ENCODE assay signal across 21 mouse cellular contexts in genomic region chr4:149794010-149794338, GRCm38 (mm10). TPM values are rescaled to one million over a fixed set of nuclear protein-coding genes. Genes with fewer than 3 reads are reported as not detected.
DNase-seq lines count a peak whose midpoint lies in the region; ATAC-seq and TF ChIP-seq lines count a peak whose summit lies in the region.
"Had no signal": no experiment of that assay in that cellular context is flagged by ENCODE, and none has a peak within 500 bp of the region (broad histone marks: within the 10 kb centered on the region; RNA-seq: fewer than 3 reads in every experiment).

No protein-coding gene starts in this region.

- ATAC-seq in kidney, embryonic 16.5 days (ENCODE audit: low FRiP score, low TSS enrichment), result peak; percentile 37; the same call in 1 of the 2 replicates
- ATAC-seq in liver, postnatal 0 days, result peak; percentile 60
- ATAC-seq: inflammation-experienced regulatory T-cells, adult 6 months had no signal

- no peak overlapping the region for H3K27ac ChIP-seq in kidney, embryonic 16.5 days (ENCODE audit: low read length)
- no peak overlapping the region for H3K27ac ChIP-seq in embryonic facial prominence, embryonic 10.5 days (replicated peaks)
- H3K27ac ChIP-seq in liver, postnatal 0 days (ENCODE audit: low read depth), result peak overlapping the region; percentile 90
- H3K27ac ChIP-seq: layer of hippocampus, adult 2 months; left cerebral cortex, adult 2 months; neural tube, embryonic 15.5 days had no signal

- TF ChIP-seq CTCF in liver, postnatal 0 days (IDR thresholded peaks at IDR 0.05; ENCODE audit: low read depth), result no peak

- DNase-seq in kidney, postnatal 10 days, result no peak
- peak; percentile 61 for DNase-seq in embryonic facial prominence, embryonic 10.5 days (ENCODE audit: low spot score)
- DNase-seq in forelimb bud, embryonic 11.5 days (ENCODE audit: low read depth, low spot score), result peak; percentile 28
- DNase-seq in liver, postnatal 0 days, result peak; percentile 78
- no peak for DNase-seq in natural killer cell, adult 2 months (ENCODE audit: low spot score in 2 of 2)
- DNase-seq in spleen, postnatal 10 days (ENCODE audit: low spot score in 2 of 2), result no peak
- DNase-seq in layer of hippocampus, adult 11-12 months (ENCODE audit: low spot score), result no peak
- DNase-seq: adrenal gland, adult 2 months; cerebellum, adult 18-20 months; gastrocnemius, postnatal 36 days; lung, postnatal 14 days; right cerebral cortex, adult 18-20 months; thymus, adult 2 months had no signal

- no peaks in the 10 kb centered on the region for H3K27me3 ChIP-seq in kidney, embryonic 16.5 days (ENCODE audit: insufficient read depth, low read length)
- no peaks in the 10 kb centered on the region for H3K27me3 ChIP-seq in embryonic facial prominence, embryonic 10.5 days (replicated peaks; ENCODE audit: low read depth, poor library complexity, severe bottlenecking)
- H3K27me3 ChIP-seq in liver, postnatal 0 days (ENCODE audit: insufficient read depth, low read length), result no peaks in the 10 kb centered on the region
- H3K27me3 ChIP-seq: heart, embryonic 12.5 days; neural tube, embryonic 15.5 days had no signal

- no peak; the same call in 1 of the 2 replicates for TF ChIP-seq EP300 in liver, postnatal 0 days (IDR thresholded peaks at IDR 0.05; ENCODE audit: low read depth)

- H3K36me3 ChIP-seq in kidney, embryonic 16.5 days (ENCODE audit: insufficient read depth, low read length), result no peaks in the 10 kb centered on the region
- H3K36me3 ChIP-seq in embryonic facial prominence, embryonic 10.5 days (replicated peaks), result no peaks in the 10 kb centered on the region
- H3K36me3 ChIP-seq in liver, postnatal 0 days (replicated peaks; ENCODE audit: insufficient read depth, low read length), result no peaks in the 10 kb centered on the region
- H3K36me3 ChIP-seq: G1E; heart, embryonic 12.5 days; neural tube, embryonic 15.5 days had no signal

- no peak overlapping the region for H3K9ac ChIP-seq in kidney, embryonic 16.5 days (replicated peaks; ENCODE audit: low read length)
- no peak overlapping the region for H3K9ac ChIP-seq in liver, postnatal 0 days (replicated peaks)
- H3K9ac ChIP-seq: heart, embryonic 12.5 days; neural tube, embryonic 15.5 days had no signal

- H3K4me1 ChIP-seq in kidney, embryonic 16.5 days (ENCODE audit: insufficient read depth, low read length), result peaks cover 30% of the 10 kb centered on the region
- H3K4me1 ChIP-seq in embryonic facial prominence, embryonic 10.5 days, result peaks cover 60% of the 10 kb centered on the region
- H3K4me1 ChIP-seq in liver, postnatal 0 days (ENCODE audit: insufficient read depth), result peaks cover 44% of the 10 kb centered on the region

- H3K4me3 ChIP-seq in kidney, embryonic 16.5 days (ENCODE audit: low read length), result no peak overlapping the region
- no peak overlapping the region for H3K4me3 ChIP-seq in embryonic facial prominence, embryonic 10.5 days
- no peak overlapping the region for H3K4me3 ChIP-seq in liver, postnatal 0 days (ENCODE audit: low read depth, low read length)
- H3K4me3 ChIP-seq: heart, embryonic 12.5 days; layer of hippocampus, adult 2 months; left cerebral cortex, adult 2 months; neural tube, embryonic 15.5 days had no signal

- WGBS in kidney, embryonic 16.5 days, result 35% methylated on average over 8 of the region's 8 CpGs
- 40% methylated on average over 8 of the region's 8 CpGs for WGBS in embryonic facial prominence, embryonic 10.5 days
- 44% methylated on average over 8 of the region's 8 CpGs for WGBS in liver, postnatal 0 days (ENCODE audit: insufficient replicate concordance)

- no peaks in the 10 kb centered on the region for H3K9me3 ChIP-seq in kidney, embryonic 16.5 days (ENCODE audit: low read length)
- no peaks in the 10 kb centered on the region for H3K9me3 ChIP-seq in embryonic facial prominence, embryonic 10.5 days
- H3K9me3 ChIP-seq in liver, postnatal 0 days (ENCODE audit: low read length), result no peaks in the 10 kb centered on the region
- H3K9me3 ChIP-seq: G1E; heart, embryonic 12.5 days; neural tube, embryonic 15.5 days had no signal

- H3K4me2 ChIP-seq in kidney, embryonic 16.5 days (replicated peaks; ENCODE audit: low read depth, low read length), result no peak overlapping the region
- no peak overlapping the region for H3K4me2 ChIP-seq in liver, postnatal 0 days (ENCODE audit: low read depth, low read length)
- H3K4me2 ChIP-seq: heart, embryonic 12.5 days; midbrain, embryonic 11.5 days; neural tube, embryonic 15.5 days had no signal

RNA-seq across cellular contexts. Expression of gene Slc25a33, which starts 19.9 kb away (rescaled TPM):
- 13.9 and 14.2 TPM in 2 replicates for polyA plus RNA-seq in kidney, embryonic 16.5 days (2015; fragmentation: Nextera tagmentation; extraction: Ambion mirVana)
- polyA plus RNA-seq in embryonic facial prominence, embryonic 10.5 days (2016; fragmentation: Nextera tagmentation; extraction: Ambion mirVana), result 17.6 and 18.7 TPM in 2 replicates
- polyA plus RNA-seq in liver, postnatal 0 days (2015; fragmentation: Nextera tagmentation; extraction: Ambion mirVana), result 52.2 and 53.2 TPM in 2 replicates

RNA-seq across cellular contexts. Expression of gene Tmem201, which starts 56.1 kb away (rescaled TPM):
- 39.2 and 41.8 TPM in 2 replicates for polyA plus RNA-seq in kidney, embryonic 16.5 days (2015; fragmentation: Nextera tagmentation; extraction: Ambion mirVana)
- 46.5 and 46.7 TPM in 2 replicates for polyA plus RNA-seq in embryonic facial prominence, embryonic 10.5 days (2016; fragmentation: Nextera tagmentation; extraction: Ambion mirVana)
- 5.1 and 5.8 TPM in 2 replicates for polyA plus RNA-seq in liver, postnatal 0 days (2015; fragmentation: Nextera tagmentation; extraction: Ambion mirVana)

Comparison
In these comparisons a context has a peak if more than half of its experiments do, and no peak if none do; other contexts are left out.
1. DNase-seq: peak in embryonic facial prominence, embryonic 10.5 days (single experiment), forelimb bud, embryonic 11.5 days (single experiment) and liver, postnatal 0 days (single experiment); none in kidney, postnatal 10 days (single experiment), natural killer cell, adult 2 months (0 of 2), spleen, postnatal 10 days (0 of 2) and layer of hippocampus, adult 11-12 months (single experiment).